Mouse (Mus musculus): ENCODE results near the gene Slc8a1.

DNA sequence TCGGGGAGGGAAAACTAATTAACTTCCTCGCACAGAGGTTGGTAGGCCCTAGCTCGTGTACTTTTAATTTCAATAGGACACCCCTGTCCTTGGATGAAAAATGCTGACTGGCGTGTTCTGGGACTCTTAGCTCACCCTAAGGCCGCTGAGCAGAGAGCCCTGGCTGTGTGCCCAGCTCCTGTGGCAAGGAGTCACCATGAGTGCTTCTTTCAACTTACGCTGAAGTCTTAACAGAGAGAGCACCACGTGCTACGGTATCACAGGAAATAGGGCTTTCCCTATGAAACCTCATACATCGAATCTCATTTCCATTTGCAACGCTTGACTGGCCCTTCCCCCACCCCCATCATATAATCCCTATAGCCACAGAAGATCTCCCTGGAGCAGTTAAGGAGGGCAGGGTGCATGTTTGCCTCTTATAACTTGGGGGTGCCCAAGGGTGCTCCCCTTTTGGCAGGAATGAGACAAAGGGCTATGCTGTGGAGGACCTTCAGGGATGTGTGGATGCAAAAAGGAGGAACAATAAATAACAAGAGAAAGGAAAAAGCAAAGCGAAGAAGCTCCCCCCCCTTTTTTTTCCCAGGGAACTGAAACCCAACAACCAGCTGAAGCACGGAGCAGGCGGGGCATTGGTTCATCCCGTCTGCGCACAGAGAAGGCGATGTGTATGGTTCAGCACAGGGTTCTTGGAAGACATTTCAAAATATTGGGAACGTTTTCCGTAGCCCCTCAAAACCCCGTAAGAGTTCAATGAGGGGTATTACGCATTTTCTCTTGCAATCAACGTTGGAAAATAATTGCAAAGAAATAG lies 257.6 kb downstream of the Slc8a1 start:
- TF ChIP-seq GATA1 (IDR thresholded peaks at IDR 0.05; ENCODE audit: borderline replicate concordance, low read length) (no peak), FLI1 (IDR thresholded peaks at IDR 0.05; ENCODE audit: low read length) (no peak)
